Mouse (Mus musculus): ENCODE data around the gene Gstp1. TPM values are rescaled to one million over a fixed set of nuclear protein-coding genes. Genes with fewer than 3 reads are reported as not detected.

The Gstp1 gene
- polyA plus RNA-seq (2014; fragmentation: Nextera tagmentation; extraction: Ambion mirVana) = 483 and 496 TPM in 2 replicates

DNA sequence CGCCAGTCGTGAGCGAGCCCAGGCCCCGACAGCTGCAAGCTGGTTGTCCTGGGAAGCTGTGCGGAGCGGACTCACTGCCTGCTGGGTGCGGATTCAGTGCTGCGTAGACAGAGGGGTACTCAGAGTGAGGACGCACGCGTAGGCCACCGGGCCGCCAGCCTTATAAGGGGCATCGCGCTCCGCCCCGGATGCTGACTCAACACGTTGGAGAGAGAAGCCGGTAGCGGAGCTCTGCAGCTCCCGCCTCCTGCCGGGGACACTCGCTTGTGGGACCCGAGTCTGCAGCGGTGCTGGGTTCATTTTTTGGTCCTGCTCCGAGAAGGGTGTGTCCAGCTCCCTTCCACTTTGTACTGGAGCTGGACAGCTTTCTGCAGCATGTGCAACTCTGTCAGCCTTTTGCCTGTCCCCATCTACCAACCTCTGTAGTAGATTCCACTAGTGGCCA lies at the start of gene Gstp1:
Gene Gstp1, minus strand, starts transcription at position 198 of the 445 bp plus-strand sequence.
- WGBS = 0% methylated on average over 7 of the region's 26 CpGs
- Histone ChIP-seq H3K36me3 (ENCODE audit: control insufficient read depth, insufficient read depth, low read length) (no peaks in the 10 kb centered on the region), H3K4me2 (ENCODE audit: low read depth, low read length) (peak within 1 kb of the TSS; percentile 58), H3K4me3 (ENCODE audit: low read depth, low read length) (peak within 1 kb of the TSS; percentile 65), H3K9ac (ENCODE audit: low read depth, low read length) (peak within 1 kb of the TSS; percentile 82), H3K27ac (replicated peaks; ENCODE audit: low read depth, low read length) (peak within 1 kb of the TSS; percentile 81), H3K27me3 (replicated peaks; ENCODE audit: control insufficient read depth, insufficient read depth, low read length) (no peaks in the 10 kb centered on the region), H3K9me3 (ENCODE audit: control insufficient read depth, low read length) (no peaks in the 10 kb centered on the region), H3K4me1 (ENCODE audit: control insufficient read depth, insufficient read depth, low read length) (0 out of 2 replicates have a peak, but pooled peaks cover 4% of the 10 kb centered on the region)
- DNase-seq (ENCODE audit: low spot score) (peak; percentile 94), ATAC-seq (ENCODE audit: low read depth) (peak; percentile 95)

DNA sequence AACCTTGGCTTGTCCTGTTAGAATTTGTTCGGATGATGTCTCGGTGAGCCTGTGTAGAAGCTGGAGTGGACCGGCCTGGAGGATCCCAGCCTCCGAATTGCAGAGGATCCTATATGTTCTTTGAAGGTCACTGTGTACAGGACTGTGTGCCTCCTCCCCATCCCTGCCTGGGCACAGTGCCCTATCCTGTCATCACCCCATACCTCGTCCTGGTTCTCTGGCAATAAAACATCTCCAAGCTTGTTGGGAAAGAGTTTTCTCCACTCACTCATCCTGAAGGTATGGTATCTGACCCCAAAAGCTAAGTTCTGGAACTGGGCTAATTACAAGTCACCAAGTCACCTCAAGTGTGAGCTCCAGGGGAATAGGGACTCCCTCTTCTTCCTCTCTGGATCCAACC lies 49.3 kb upstream of the Gstp1 start:
- ATAC-seq (ENCODE audit: low read depth) (no peak), DNase-seq (ENCODE audit: low spot score) (no peak)
- Histone ChIP-seq H3K9me3 (ENCODE audit: control insufficient read depth, low read length) (no peaks in the 10 kb centered on the region), H3K27ac (replicated peaks; ENCODE audit: low read depth, low read length) (no peak overlapping the region), H3K4me3 (ENCODE audit: low read depth, low read length) (no peak overlapping the region), H3K4me1 (ENCODE audit: control insufficient read depth, insufficient read depth, low read length) (no peaks in the 10 kb centered on the region), H3K27me3 (replicated peaks; ENCODE audit: control insufficient read depth, insufficient read depth, low read length) (no peaks in the 10 kb centered on the region), H3K36me3 (ENCODE audit: control insufficient read depth, insufficient read depth, low read length) (no peaks in the 10 kb centered on the region), H3K9ac (ENCODE audit: low read depth, low read length) (no peak overlapping the region), H3K4me2 (ENCODE audit: low read depth, low read length) (no peak overlapping the region)
- WGBS = 93% methylated on average over 5 of the region's 5 CpGs

DNA sequence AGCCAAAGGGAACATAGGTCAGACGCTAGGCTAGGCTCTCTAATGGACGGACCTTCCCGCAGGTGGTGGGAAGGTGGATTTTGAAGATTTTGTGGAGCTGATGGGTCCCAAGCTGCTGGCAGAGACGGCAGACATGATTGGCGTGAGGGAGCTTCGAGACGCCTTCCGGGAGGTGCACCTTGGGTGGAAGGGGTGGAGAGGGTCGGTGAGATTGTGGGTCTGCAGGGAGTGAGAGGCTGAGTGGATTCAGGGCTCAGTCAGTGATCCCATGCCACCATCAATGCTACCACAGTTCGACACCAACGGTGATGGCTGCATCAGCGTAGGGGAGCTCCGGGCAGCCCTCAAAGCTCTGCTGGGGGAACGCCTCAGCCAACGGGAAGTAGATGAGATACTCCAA lies 48.4 kb upstream of the Gstp1 start:
- Histone ChIP-seq H3K4me2 (ENCODE audit: low read depth, low read length) (no peak overlapping the region), H3K4me3 (ENCODE audit: low read depth, low read length) (no peak overlapping the region), H3K27ac (replicated peaks; ENCODE audit: low read depth, low read length) (no peak overlapping the region), H3K36me3 (ENCODE audit: control insufficient read depth, insufficient read depth, low read length) (no peaks in the 10 kb centered on the region), H3K9ac (ENCODE audit: low read depth, low read length) (no peak overlapping the region), H3K27me3 (replicated peaks; ENCODE audit: control insufficient read depth, insufficient read depth, low read length) (no peaks in the 10 kb centered on the region), H3K9me3 (ENCODE audit: control insufficient read depth, low read length) (no peaks in the 10 kb centered on the region), H3K4me1 (ENCODE audit: control insufficient read depth, insufficient read depth, low read length) (no peaks in the 10 kb centered on the region)
- DNase-seq (ENCODE audit: low spot score) (no peak), ATAC-seq (ENCODE audit: low read depth) (no peak)
- 84% methylated on average over 15 of the region's 15 CpGs for WGBS

DNA sequence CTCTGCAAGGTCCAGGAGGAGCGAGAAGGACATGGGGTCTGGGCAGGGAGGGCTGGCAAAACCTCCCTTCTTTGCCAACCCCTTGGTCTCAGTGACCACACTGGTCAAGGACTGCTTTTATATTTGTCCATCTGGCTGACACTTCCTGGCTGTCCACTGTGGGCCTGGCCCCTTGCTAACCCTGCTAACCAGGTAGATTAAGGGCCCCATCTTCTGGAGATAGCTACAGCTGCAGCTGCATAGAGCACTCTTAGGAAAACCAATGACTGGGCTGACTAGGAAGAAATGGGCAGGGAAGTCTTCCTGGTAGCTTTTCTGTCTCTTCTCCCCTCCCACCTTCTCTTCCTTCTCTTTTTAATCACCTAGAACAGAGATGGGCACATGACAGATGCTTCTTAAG lies 47.2 kb upstream of the Gstp1 start:
- 100% methylated on average over 1 of the region's 1 CpGs for WGBS
- DNase-seq (ENCODE audit: low spot score) = no peak
- no peaks in the 10 kb centered on the region for H3K27me3 ChIP-seq (replicated peaks; ENCODE audit: control insufficient read depth, insufficient read depth, low read length)

DNA sequence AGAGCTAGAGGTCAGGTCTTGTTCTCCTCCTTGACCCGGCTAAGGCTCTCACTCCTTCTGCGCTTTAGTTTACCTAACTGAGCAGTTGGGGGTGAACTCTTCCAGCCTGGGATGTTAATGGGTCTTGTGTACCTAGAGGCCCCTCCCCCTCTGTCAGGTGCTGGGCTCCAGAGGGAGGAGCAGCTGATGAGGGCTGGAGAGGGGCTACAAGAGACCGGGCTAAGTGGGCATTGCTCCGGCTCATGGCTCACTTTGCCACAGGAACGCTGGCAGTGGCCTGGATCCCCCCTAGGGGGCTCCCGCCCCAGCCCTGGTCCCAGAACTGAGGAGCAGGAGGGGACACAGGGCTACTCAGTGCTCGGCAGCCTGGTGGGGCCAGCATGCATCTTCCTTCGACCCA lies 46.0 kb upstream of the Gstp1 start:
- Histone ChIP-seq H3K36me3 (ENCODE audit: control insufficient read depth, insufficient read depth, low read length) (no peaks in the 10 kb centered on the region), H3K4me3 (ENCODE audit: low read depth, low read length) (no peak overlapping the region), H3K9ac (ENCODE audit: low read depth, low read length) (no peak overlapping the region), H3K27me3 (replicated peaks; ENCODE audit: control insufficient read depth, insufficient read depth, low read length) (no peaks in the 10 kb centered on the region), H3K9me3 (ENCODE audit: control insufficient read depth, low read length) (no peaks in the 10 kb centered on the region), H3K27ac (replicated peaks; ENCODE audit: low read depth, low read length) (no peak overlapping the region), H3K4me2 (ENCODE audit: low read depth, low read length) (no peak overlapping the region), H3K4me1 (ENCODE audit: control insufficient read depth, insufficient read depth, low read length) (no peaks in the 10 kb centered on the region)
- ATAC-seq (ENCODE audit: low read depth) (no peak), DNase-seq (ENCODE audit: low spot score) (no peak)
- WGBS = 32% methylated on average over 7 of the region's 8 CpGs

More for the DNA sequence above, 47.2 kb upstream of the Gstp1 start:
- no peaks in the 10 kb centered on the region for H3K36me3 ChIP-seq (ENCODE audit: control insufficient read depth, insufficient read depth, low read length)
- no peak overlapping the region for H3K4me2 ChIP-seq (ENCODE audit: low read depth, low read length)
- no peak overlapping the region for H3K27ac ChIP-seq (replicated peaks; ENCODE audit: low read depth, low read length)
- no peak for ATAC-seq (ENCODE audit: low read depth)
- H3K9ac ChIP-seq (ENCODE audit: low read depth, low read length) = no peak overlapping the region
- no peak overlapping the region for H3K4me3 ChIP-seq (ENCODE audit: low read depth, low read length)
- H3K9me3 ChIP-seq (ENCODE audit: control insufficient read depth, low read length) = no peaks in the 10 kb centered on the region
- H3K4me1 ChIP-seq (ENCODE audit: control insufficient read depth, insufficient read depth, low read length) = no peaks in the 10 kb centered on the region

DNA sequence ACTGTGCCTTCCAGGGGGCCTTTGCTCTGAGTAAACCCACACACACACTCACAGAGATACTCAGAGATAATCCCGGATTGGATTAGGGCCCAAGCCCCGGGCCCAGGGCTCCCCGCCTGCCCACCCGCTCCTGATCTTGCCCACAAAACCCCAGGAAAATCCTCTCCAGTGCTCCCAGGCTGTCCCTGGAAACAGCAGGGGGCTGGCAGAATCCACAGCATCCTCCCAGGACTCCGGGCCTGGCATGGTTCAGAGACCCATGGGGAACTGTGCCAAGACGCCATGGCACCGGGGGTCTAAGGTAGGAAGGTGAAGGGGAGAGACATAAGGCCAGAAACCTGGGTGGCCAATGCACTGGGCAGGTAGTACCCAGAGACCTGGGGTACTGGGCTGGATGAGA lies 45.5 kb upstream of the Gstp1 start:
- H3K4me1 ChIP-seq (ENCODE audit: control insufficient read depth, insufficient read depth, low read length) = no peaks in the 10 kb centered on the region
- DNase-seq (ENCODE audit: low spot score) (no peak), ATAC-seq (ENCODE audit: low read depth) (no peak)
- no peak overlapping the region for H3K27ac ChIP-seq (replicated peaks; ENCODE audit: low read depth, low read length)
- H3K4me3 ChIP-seq (ENCODE audit: low read depth, low read length) = no peak overlapping the region
- no peaks in the 10 kb centered on the region for H3K36me3 ChIP-seq (ENCODE audit: control insufficient read depth, insufficient read depth, low read length)
- no peaks in the 10 kb centered on the region for H3K27me3 ChIP-seq (replicated peaks; ENCODE audit: control insufficient read depth, insufficient read depth, low read length)
- no peak overlapping the region for H3K4me2 ChIP-seq (ENCODE audit: low read depth, low read length)
- 0 out of 2 replicates have a peak overlapping the region, but pooled peaks have one; percentile 11 for H3K9ac ChIP-seq (ENCODE audit: low read depth, low read length)
- WGBS = 84% methylated on average over 7 of the region's 7 CpGs
- H3K9me3 ChIP-seq (ENCODE audit: control insufficient read depth, low read length) = no peaks in the 10 kb centered on the region

DNA sequence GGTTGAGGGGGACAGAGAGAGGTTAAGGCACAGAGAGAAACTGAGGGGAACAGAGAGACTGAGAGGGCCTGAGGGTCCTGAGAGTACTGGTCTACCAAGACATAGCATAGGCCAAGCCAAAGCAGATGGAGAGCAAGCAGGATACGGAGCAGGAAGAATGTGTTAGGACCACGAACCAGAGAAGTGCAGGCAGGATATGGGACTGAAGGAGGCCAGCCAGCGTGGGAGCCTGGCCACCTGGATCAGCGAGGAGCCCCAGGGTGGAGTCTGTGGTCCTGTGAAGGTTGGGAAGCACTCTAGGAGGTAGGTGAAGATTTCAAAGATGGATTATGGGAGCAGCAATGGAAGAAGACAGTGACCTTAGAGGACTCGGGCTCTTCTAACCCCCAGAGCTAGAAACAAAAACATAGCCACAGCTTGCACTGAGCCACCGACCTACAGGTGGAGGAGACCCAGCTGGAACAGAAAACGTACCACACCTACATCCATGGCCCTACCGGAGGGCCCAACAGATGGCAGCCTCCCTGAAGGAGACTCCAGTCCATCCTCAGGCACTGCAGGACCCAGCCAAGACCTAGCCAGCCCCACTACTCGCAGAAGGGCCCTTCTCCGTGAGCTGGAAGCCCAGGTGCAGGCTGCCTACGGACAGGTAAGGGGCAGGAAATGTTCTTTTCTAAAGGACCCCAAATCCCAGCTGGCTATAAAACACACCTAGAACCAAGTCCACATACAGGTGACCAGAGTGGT lies 44.6 kb upstream of the Gstp1 start:
- DNase-seq (ENCODE audit: low spot score) (no peak), ATAC-seq (ENCODE audit: low read depth) (no peak)
- Histone ChIP-seq H3K27ac (replicated peaks; ENCODE audit: low read depth, low read length) (no peak overlapping the region), H3K9me3 (ENCODE audit: control insufficient read depth, low read length) (no peaks in the 10 kb centered on the region), H3K27me3 (replicated peaks; ENCODE audit: control insufficient read depth, insufficient read depth, low read length) (no peaks in the 10 kb centered on the region), H3K9ac (ENCODE audit: low read depth, low read length) (no peak overlapping the region; the same call in 1 of the 2 replicates), H3K4me1 (ENCODE audit: control insufficient read depth, insufficient read depth, low read length) (no peaks in the 10 kb centered on the region), H3K4me3 (ENCODE audit: low read depth, low read length) (no peak overlapping the region), H3K4me2 (ENCODE audit: low read depth, low read length) (no peak overlapping the region), H3K36me3 (ENCODE audit: control insufficient read depth, insufficient read depth, low read length) (no peaks in the 10 kb centered on the region)
- WGBS = 76% methylated on average over 10 of the region's 11 CpGs

DNA sequence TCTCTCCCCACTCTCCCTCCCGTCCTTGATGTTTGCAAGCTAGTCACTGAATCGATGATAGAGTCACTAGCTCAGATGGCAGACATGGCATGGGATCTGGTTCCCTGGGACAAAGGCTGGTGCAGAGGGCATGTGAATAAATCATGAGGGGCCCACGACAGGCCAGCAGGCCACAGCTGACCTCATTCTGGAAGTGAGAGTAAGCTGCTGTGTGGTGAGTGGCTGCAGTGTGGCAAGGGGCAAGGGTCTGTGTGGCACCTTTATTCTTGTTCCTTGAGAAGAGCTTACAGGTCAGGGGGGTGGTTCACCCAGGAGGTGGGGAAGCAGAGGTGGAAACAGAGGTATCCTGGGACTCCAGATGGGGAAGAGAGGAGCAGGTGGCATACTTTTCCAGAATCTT lies 43.6 kb upstream of the Gstp1 start, which contains the start of gene Cabp2:
Gene Cabp2, plus strand, starts transcription at position 185 of the 400 bp plus-strand sequence.
- DNase-seq (ENCODE audit: low spot score) (no peak), ATAC-seq (ENCODE audit: low read depth) (no peak)
- no peaks in the 10 kb centered on the region for H3K4me1 ChIP-seq (ENCODE audit: control insufficient read depth, insufficient read depth, low read length)
- no peak within 1 kb of the TSS for H3K4me3 ChIP-seq (ENCODE audit: low read depth, low read length)
- no peak within 1 kb of the TSS for H3K27ac ChIP-seq (replicated peaks; ENCODE audit: low read depth, low read length)
- no peak within 1 kb of the TSS for H3K4me2 ChIP-seq (ENCODE audit: low read depth, low read length)
- no peaks in the 10 kb centered on the region for H3K36me3 ChIP-seq (ENCODE audit: control insufficient read depth, insufficient read depth, low read length)
- no peaks in the 10 kb centered on the region for H3K9me3 ChIP-seq (ENCODE audit: control insufficient read depth, low read length)
- no peak within 1 kb of the TSS for H3K9ac ChIP-seq (ENCODE audit: low read depth, low read length)
- H3K27me3 ChIP-seq (replicated peaks; ENCODE audit: control insufficient read depth, insufficient read depth, low read length) = no peaks in the 10 kb centered on the region
- WGBS = 71% methylated on average over 3 of the region's 3 CpGs

DNA sequence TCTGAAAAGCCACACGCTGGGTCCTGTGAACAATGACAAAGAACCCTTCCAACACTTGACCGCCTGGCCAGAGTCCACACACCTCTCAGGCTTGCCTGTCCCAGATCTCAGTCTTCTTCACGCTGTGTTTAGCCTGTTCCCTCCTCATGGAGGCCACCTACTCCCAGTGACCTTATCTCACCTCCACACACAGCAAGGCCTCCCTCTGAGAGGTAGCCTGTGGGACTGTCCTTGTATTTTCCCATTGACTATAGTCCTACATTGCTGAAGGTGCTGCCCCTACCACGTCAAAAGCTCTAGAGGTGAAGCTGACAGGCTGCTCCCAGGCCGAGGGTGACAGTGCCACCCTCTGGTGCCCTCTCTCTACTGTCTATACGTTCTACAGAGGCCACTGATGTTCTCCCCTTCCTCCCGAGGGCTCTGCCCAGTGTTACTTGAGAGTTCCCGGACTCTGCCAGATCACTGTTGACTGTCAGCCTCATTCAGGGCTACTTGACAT lies 42.8 kb upstream of the Gstp1 start:
- H3K4me1 ChIP-seq (ENCODE audit: control insufficient read depth, insufficient read depth, low read length) = no peaks in the 10 kb centered on the region
- ATAC-seq (ENCODE audit: low read depth) = no peak
- no peaks in the 10 kb centered on the region for H3K36me3 ChIP-seq (ENCODE audit: control insufficient read depth, insufficient read depth, low read length)

More for the DNA sequence above, 42.8 kb upstream of the Gstp1 start:
- WGBS = 57% methylated on average over 8 of the region's 8 CpGs
- no peak for DNase-seq (ENCODE audit: low spot score)
- Histone ChIP-seq H3K27ac (replicated peaks; ENCODE audit: low read depth, low read length) (no peak overlapping the region), H3K4me3 (ENCODE audit: low read depth, low read length) (no peak overlapping the region), H3K9me3 (ENCODE audit: control insufficient read depth, low read length) (no peaks in the 10 kb centered on the region), H3K9ac (ENCODE audit: low read depth, low read length) (no peak overlapping the region), H3K27me3 (replicated peaks; ENCODE audit: control insufficient read depth, insufficient read depth, low read length) (no peaks in the 10 kb centered on the region), H3K4me2 (ENCODE audit: low read depth, low read length) (no peak overlapping the region)

All from embryonic facial prominence, embryonic 14.5 days (tissue).